Mouse (Mus musculus): ENCODE results near the gene Hes5. TPM values are rescaled to one million over a fixed set of nuclear protein-coding genes. Genes with fewer than 3 reads are reported as not detected.

The Hes5 gene
- polyA plus RNA-seq, 1 experiment from 2014 or later = 0.70 TPM

DNA sequence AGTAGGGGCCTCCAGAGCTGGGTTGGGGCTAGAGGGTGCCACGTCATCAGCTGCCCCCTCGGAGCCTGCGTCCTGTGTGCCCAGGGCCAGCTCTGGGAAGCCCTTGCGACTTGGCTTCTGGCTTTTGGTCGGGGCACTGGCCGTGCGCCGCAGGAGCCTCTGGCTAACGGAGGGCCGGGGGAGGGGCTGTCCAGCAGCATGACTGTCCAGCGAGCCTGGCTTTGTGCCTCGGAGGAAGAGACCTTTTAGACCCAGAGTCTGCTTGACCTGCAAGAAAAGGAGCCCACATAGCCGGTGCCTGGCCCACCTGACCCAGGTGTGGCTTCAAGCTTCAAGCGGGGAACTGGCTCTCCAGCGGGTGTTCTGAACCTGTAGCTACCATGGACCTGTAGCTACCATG, 26.0 kb downstream of the Hes5 start:
- 75% methylated on average over 15 of the region's 15 CpGs for WGBS
- no peaks in the 10 kb centered on the region for H3K36me3 ChIP-seq
- H3K4me1 ChIP-seq (replicated peaks) = peaks cover 22% of the 10 kb centered on the region
- H3K9ac ChIP-seq = no peak overlapping the region
- H3K27ac ChIP-seq (ENCODE audit: poor library complexity, severe bottlenecking) = no peak overlapping the region
- H3K9me3 ChIP-seq (replicated peaks) = no peaks in the 10 kb centered on the region
- H3K27me3 ChIP-seq (replicated peaks) = peaks cover 49% of the 10 kb centered on the region
- H3K4me2 ChIP-seq = no peak overlapping the region
- no peak overlapping the region for H3K4me3 ChIP-seq
- no peak for ATAC-seq (ENCODE audit: insufficient number of reproducible peaks, low FRiP score)

DNA sequence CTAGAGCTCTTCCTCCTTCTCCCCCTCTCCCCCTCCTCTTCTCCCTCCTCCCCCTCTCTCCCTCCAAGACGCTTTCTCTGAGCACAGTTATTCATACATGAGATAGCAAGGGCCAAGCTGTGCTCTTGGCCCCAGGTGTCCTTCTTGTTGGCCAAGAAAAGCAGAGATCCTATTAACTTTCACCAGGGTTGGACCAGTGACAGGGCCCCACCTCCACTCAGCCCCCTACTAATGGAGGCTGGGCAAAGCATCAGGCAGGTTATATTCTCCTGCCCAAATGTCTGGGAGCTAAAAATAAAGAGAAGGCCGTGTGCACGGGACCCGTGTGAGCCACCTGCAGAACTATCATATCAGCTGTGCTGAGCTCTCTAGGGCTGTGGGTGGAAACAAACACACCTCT, 34.2 kb downstream of the Hes5 start:
- H3K27ac ChIP-seq (ENCODE audit: poor library complexity, severe bottlenecking) = no peak overlapping the region
- H3K36me3 ChIP-seq = no peaks in the 10 kb centered on the region
- no peaks in the 10 kb centered on the region for H3K9me3 ChIP-seq (replicated peaks)
- 49% methylated on average over 4 of the region's 4 CpGs for WGBS
- no peak for ATAC-seq (ENCODE audit: insufficient number of reproducible peaks, low FRiP score)
- no peak overlapping the region for H3K9ac ChIP-seq
- no peak overlapping the region for H3K4me3 ChIP-seq
- H3K4me2 ChIP-seq = no peak overlapping the region
- peaks cover 29% of the 10 kb centered on the region for H3K27me3 ChIP-seq (replicated peaks)
- no peaks in the 10 kb centered on the region for H3K4me1 ChIP-seq (replicated peaks)

DNA sequence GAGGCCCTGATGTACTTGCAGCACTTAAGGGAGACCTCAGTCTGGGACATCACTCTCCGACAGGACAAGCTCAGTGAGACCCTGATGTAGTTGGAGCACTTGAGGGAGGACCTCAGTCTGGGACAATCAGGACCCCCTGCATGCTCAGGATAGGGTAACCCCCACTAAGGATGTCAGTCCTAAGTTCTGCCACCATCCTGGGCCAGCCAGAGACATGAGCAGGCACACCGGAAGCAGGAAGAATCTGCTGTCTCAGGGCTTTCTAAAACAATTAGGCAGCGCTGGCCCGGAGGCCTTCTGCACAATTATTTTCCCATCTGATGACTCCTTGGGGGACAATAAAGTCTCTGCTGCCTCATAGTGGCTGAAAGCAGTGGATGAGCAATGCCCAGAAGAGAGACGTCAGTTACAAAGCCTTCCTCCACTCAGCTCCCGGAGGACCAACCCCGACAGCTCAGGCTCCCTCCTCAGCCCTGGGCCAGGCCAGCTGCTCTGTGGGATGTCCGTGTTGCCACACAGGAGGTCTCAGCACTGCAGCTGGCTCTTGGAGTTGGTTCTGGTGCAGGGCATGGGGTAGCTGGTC, 35.9 kb downstream of the Hes5 start:
- Histone ChIP-seq H3K4me3 (no peak overlapping the region), H3K27ac (ENCODE audit: poor library complexity, severe bottlenecking) (no peak overlapping the region), H3K36me3 (no peaks in the 10 kb centered on the region), H3K4me2 (no peak overlapping the region), H3K9ac (no peak overlapping the region), H3K4me1 (replicated peaks) (0 out of 2 replicates have a peak, but pooled peaks cover 5% of the 10 kb centered on the region), H3K27me3 (replicated peaks) (peaks cover 28% of the 10 kb centered on the region), H3K9me3 (replicated peaks) (no peaks in the 10 kb centered on the region)
- ATAC-seq (ENCODE audit: insufficient number of reproducible peaks, low FRiP score) = no peak
- WGBS = 46% methylated on average over 8 of the region's 8 CpGs

DNA sequence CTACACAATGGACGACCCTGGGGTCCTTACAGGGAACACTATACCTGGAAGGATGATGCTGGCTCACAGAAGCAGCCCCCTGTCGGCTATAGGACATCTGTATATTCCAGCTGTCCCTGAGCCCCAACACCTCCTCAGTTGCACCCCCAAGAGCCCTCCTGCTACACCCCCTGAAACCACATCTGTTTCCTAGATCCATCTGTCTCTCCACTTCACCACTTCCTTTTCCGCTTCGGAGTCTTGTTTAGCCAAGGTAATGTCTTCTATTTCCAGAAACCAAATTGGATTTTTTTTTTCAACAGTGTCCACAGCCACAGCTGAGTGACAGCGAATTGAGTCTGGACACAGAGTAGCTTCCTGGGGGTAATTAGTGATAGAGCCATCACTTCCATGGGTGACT, 38.7 kb downstream of the Hes5 start:
- Histone ChIP-seq H3K9ac (no peak overlapping the region), H3K4me3 (no peak overlapping the region), H3K36me3 (no peaks in the 10 kb centered on the region), H3K4me1 (replicated peaks) (0 out of 2 replicates have a peak, but pooled peaks cover 5% of the 10 kb centered on the region), H3K27ac (ENCODE audit: poor library complexity, severe bottlenecking) (no peak overlapping the region), H3K4me2 (no peak overlapping the region), H3K9me3 (replicated peaks) (no peaks in the 10 kb centered on the region), H3K27me3 (replicated peaks) (peaks cover 10% of the 10 kb centered on the region; the same call in 1 of the 2 replicates)
- no peak for ATAC-seq (ENCODE audit: insufficient number of reproducible peaks, low FRiP score)
- 75% methylated on average over 5 of the region's 5 CpGs for WGBS

DNA sequence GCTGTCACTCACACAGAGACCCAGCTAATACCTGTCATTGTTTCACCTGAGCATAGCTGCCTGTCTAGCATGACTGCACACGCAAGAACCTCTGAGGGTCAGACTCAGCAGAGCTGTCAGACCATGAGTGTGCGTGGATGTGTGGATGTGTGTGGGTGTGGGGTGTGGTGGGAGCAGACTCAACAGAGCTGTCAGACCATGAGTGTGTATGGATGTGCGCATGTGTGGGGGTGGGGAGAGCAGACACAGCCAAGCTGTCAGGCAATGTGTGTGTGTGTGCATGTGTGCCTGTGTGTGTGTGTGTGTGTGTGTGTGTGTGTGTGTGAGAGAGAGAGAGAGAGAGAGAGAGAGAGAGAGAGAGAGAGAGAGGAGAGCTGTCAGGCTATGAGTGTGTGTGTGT, 44.6 kb downstream of the Hes5 start:
- no peak overlapping the region for H3K4me3 ChIP-seq
- no peaks in the 10 kb centered on the region for H3K9me3 ChIP-seq (replicated peaks)
- 0 out of 2 replicates have a peak, but pooled peaks cover under 1% of the 10 kb centered on the region for H3K4me1 ChIP-seq (replicated peaks)
- no peak overlapping the region for H3K4me2 ChIP-seq
- peaks cover 29% of the 10 kb centered on the region for H3K27me3 ChIP-seq (replicated peaks)
- ATAC-seq (ENCODE audit: insufficient number of reproducible peaks, low FRiP score) = no peak
- no peaks in the 10 kb centered on the region for H3K36me3 ChIP-seq
- no peak overlapping the region for H3K9ac ChIP-seq
- WGBS = 73% methylated on average over 3 of the region's 3 CpGs
- H3K27ac ChIP-seq (ENCODE audit: poor library complexity, severe bottlenecking) = no peak overlapping the region

DNA sequence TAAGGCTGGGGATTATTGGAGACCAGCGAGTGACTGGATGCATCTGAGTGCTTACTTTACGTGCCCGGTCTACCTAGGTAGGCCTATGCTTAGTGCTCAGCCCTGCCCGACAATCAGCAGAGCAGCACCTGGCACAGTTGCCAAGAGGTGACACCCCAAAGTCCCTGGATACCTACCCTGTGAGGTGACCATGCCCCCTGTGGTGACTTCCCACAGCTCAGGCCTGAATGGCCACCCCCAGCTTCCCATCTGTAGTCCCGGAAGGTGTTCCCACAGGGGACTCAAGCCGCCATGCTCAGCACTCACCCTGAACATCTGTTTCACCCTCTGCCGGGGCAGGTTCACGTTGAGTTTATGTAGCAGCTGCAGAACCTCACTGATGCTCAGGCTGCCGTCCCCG, 45.6 kb downstream of the Hes5 start:
- no peak for ATAC-seq (ENCODE audit: insufficient number of reproducible peaks, low FRiP score)
- H3K27me3 ChIP-seq (replicated peaks) = peaks cover 32% of the 10 kb centered on the region
- H3K4me3 ChIP-seq = no peak overlapping the region
- no peak overlapping the region for H3K4me2 ChIP-seq
- H3K4me1 ChIP-seq (replicated peaks) = no peaks in the 10 kb centered on the region
- H3K9me3 ChIP-seq (replicated peaks) = no peaks in the 10 kb centered on the region
- 51% methylated on average over 10 of the region's 10 CpGs for WGBS
- no peak overlapping the region for H3K27ac ChIP-seq (ENCODE audit: poor library complexity, severe bottlenecking)
- no peak overlapping the region for H3K9ac ChIP-seq
- no peaks in the 10 kb centered on the region for H3K36me3 ChIP-seq

DNA sequence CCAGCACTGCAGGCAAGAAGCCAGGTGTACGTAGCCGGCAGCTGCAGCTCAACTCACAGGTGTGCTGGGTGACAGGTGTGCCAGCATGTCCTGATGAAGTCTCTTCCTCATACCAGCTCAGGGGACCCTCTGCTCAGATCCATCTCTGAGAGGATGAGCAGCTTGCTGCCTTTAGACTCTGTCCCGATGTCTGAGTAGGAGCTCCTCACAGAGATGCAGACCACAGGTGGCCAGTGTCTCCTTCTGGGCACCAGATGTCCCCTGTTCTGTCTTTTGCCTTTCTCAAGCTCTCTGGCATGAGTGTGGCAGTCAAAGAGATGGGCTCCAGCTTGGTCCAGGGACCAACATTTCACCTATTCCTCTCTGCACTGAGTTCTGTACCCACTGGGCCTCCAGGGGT, 46.9 kb downstream of the Hes5 start:
- Histone ChIP-seq H3K9me3 (replicated peaks) (no peaks in the 10 kb centered on the region), H3K9ac (no peak overlapping the region), H3K27me3 (replicated peaks) (peaks cover 32% of the 10 kb centered on the region), H3K36me3 (no peaks in the 10 kb centered on the region), H3K4me1 (replicated peaks) (no peaks in the 10 kb centered on the region), H3K27ac (ENCODE audit: poor library complexity, severe bottlenecking) (no peak overlapping the region), H3K4me2 (no peak overlapping the region), H3K4me3 (no peak overlapping the region)
- ATAC-seq (ENCODE audit: insufficient number of reproducible peaks, low FRiP score) = no peak
- 86% methylated on average over 3 of the region's 3 CpGs for WGBS

DNA sequence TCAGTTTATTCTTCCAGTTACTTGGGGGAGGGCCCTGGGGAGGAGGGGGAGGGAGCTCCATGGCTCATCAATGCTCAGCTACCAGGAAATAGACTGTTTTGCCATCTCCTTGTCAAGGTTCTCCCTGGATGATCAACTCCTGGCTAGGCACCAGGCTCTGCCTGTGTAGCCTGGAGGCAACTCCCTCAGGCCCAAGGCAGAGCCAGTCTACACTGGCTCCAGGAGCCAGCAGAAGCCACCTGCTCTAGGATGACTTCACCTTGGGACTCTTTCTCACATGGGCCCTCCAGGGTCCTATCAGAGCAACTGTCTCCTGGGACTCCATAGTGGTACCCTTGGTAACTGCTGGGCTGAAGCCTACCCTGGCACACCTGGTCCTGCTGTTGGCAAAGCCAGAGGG, 47.4 kb downstream of the Hes5 start:
- Histone ChIP-seq H3K36me3 (no peaks in the 10 kb centered on the region), H3K4me1 (replicated peaks) (no peaks in the 10 kb centered on the region), H3K27me3 (replicated peaks) (peaks cover 32% of the 10 kb centered on the region), H3K9ac (no peak overlapping the region), H3K4me2 (no peak overlapping the region), H3K4me3 (no peak overlapping the region), H3K27ac (ENCODE audit: poor library complexity, severe bottlenecking) (no peak overlapping the region), H3K9me3 (replicated peaks) (no peaks in the 10 kb centered on the region)
- ATAC-seq (ENCODE audit: insufficient number of reproducible peaks, low FRiP score) = no peak

DNA sequence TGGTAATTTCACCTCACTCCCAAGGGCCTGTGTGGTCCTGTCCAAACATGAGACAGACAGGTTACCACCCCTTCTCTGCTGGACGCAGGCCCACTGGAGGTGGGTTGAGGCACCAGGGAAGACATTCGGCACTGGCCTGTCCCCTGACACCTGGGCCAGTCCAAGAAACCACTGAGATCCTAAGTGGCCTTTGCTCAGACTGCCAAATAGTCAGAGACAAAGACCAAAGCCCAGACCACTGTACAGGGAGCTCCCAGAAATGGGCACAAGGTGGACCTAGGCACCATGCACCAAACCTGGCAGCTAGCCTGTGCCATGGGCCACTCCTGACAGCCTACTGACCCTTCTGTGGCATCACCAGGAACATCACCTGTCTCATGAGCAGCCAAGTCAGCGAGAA, 48.5 kb downstream of the Hes5 start:
- no peak overlapping the region for H3K4me2 ChIP-seq
- no peak overlapping the region for H3K4me3 ChIP-seq
- WGBS = 82% methylated on average over 3 of the region's 3 CpGs
- no peaks in the 10 kb centered on the region for H3K9me3 ChIP-seq (replicated peaks)
- H3K4me1 ChIP-seq (replicated peaks) = no peaks in the 10 kb centered on the region
- H3K27me3 ChIP-seq (replicated peaks) = peaks cover 42% of the 10 kb centered on the region
- ATAC-seq (ENCODE audit: insufficient number of reproducible peaks, low FRiP score) = no peak
- no peak overlapping the region for H3K9ac ChIP-seq
- H3K36me3 ChIP-seq = no peaks in the 10 kb centered on the region
- no peak overlapping the region for H3K27ac ChIP-seq (ENCODE audit: poor library complexity, severe bottlenecking)

DNA sequence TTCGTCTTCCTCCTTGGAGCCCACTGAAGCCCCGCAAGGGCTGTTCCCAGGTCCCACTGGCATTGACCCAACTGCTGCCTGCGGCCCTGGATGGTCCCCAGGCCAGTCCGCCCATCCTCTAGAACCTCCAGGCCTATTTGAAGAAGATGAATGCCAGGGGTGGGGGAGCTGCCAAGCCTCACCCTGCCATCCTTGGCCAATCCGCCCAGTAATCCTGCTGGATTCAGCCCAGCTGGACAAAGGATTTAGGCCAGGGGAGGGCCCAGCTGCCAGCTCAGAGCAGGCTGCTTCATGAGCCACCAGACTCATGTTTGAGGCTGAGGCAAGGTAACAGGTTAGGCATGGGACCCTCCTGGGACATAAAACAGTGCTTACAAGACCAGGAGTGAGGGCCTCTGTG, 50.1 kb downstream of the Hes5 start:
- H3K27me3 ChIP-seq (replicated peaks) = peaks cover 57% of the 10 kb centered on the region
- H3K4me1 ChIP-seq (replicated peaks) = no peaks in the 10 kb centered on the region

DNA sequence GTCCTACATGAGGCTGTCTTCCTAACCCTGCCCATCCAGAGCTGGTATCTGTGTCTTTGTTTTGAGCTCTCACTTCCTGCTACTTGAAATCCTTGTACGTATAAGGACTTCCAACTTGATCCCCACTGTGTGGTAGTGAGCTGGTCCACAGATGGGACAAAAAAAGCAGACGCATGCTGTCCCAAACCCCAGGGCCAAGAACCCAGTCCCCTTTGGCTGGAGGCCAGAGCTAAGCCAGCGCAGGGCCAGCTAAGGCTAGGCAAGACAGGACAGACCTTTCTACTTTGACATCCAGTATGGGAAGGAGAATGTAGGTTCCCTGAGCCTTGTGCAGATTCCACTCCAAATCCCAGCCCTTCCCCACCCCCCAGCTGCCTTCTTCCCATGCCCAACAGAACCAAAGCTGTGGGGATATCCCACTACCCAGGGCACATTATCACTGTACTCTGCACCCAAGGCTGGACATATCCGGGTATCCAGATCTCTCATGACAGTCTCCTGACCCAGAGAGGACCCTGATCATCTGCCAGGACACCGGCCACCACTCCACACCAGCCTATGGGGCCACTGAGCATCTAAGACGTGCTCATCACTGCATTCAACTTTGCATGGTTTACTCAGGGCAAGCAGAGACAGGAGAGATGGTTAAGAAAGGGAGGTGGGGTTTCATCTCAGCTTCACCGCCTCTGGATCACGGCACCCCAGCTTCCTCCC, 50.7 kb downstream of the Hes5 start:
- ATAC-seq (ENCODE audit: insufficient number of reproducible peaks, low FRiP score) = no peak

More for the DNA sequence above, 50.1 kb downstream of the Hes5 start:
- 82% methylated on average over 5 of the region's 5 CpGs for WGBS
- H3K4me2 ChIP-seq = no peak overlapping the region
- no peak overlapping the region for H3K4me3 ChIP-seq
- no peaks in the 10 kb centered on the region for H3K36me3 ChIP-seq
- no peaks in the 10 kb centered on the region for H3K9me3 ChIP-seq (replicated peaks)
- H3K9ac ChIP-seq = no peak overlapping the region
- H3K27ac ChIP-seq (ENCODE audit: poor library complexity, severe bottlenecking) = no peak overlapping the region
- ATAC-seq (ENCODE audit: insufficient number of reproducible peaks, low FRiP score) = no peak

More for the DNA sequence above, 50.7 kb downstream of the Hes5 start:
- no peaks in the 10 kb centered on the region for H3K36me3 ChIP-seq
- WGBS = 73% methylated on average over 8 of the region's 8 CpGs
- no peak overlapping the region for H3K27ac ChIP-seq (ENCODE audit: poor library complexity, severe bottlenecking)
- H3K27me3 ChIP-seq (replicated peaks) = peaks cover 57% of the 10 kb centered on the region
- H3K4me3 ChIP-seq = no peak overlapping the region
- H3K9ac ChIP-seq = no peak overlapping the region
- no peaks in the 10 kb centered on the region for H3K9me3 ChIP-seq (replicated peaks)
- no peak overlapping the region for H3K4me2 ChIP-seq
- no peaks in the 10 kb centered on the region for H3K4me1 ChIP-seq (replicated peaks)

All from heart, embryonic 12.5 days (tissue).